Mouse (Mus musculus) kidney, embryonic 14.5 days (tissue): ENCODE results near the gene Mta1. TPM values are rescaled to one million over a fixed set of nuclear protein-coding genes. Genes with fewer than 3 reads are reported as not detected.

Experiments
- ATAC-seq: fragments of 200-750 bp; cut with Nextera tagmentation; 2 replicates; pipeline ENCODE4 v1.8.0; 2017; ENCODE audit warnings: moderate number of reproducible peaks, mild to moderate bottlenecking, moderate TSS enrichment, moderate library complexity; ENCODE audit not compliant: low FRiP score, low TSS enrichment
- H3K27ac ChIP-seq: fragments of 300-500 bp; sonication (generic); 2 replicates; pipeline ENCODE4 v1.5.1; 2014; ENCODE audit warnings: low read depth, mild to moderate bottlenecking, low read length, moderate library complexity, mixed read lengths
- H3K27me3 ChIP-seq: fragments of 300-500 bp; sonication (generic); 2 replicates; pipeline ENCODE4 v1.6.1; 2014; ENCODE audit warnings: mild to moderate bottlenecking, low read length; ENCODE audit not compliant: control insufficient read depth, insufficient read depth
- H3K36me3 ChIP-seq: fragments of 300-500 bp; sonication (generic); 2 replicates; pipeline ENCODE4 v1.6.1; 2014; ENCODE audit warnings: low read length, mixed read lengths; ENCODE audit not compliant: control insufficient read depth, insufficient read depth
- H3K4me1 ChIP-seq: fragments of 300-500 bp; sonication (generic); 2 replicates; pipeline ENCODE4 v1.6.1; 2014; ENCODE audit warnings: low read length, mixed read lengths; ENCODE audit not compliant: control insufficient read depth, insufficient read depth
- H3K4me2 ChIP-seq: fragments of 300-500 bp; sonication (generic); replicated peaks from 2 replicates; pipeline ENCODE4 v1.6.1; 2014; ENCODE audit warnings: low read depth, mild to moderate bottlenecking, low read length
- H3K4me3 ChIP-seq: fragments of 300-500 bp; sonication (generic); 2 replicates; pipeline ENCODE4 v1.5.1; 2014; ENCODE audit warnings: mild to moderate bottlenecking, low read length
- H3K9ac ChIP-seq: fragments of 300-500 bp; sonication (generic); 2 replicates; pipeline ENCODE4 v1.6.1; 2014; ENCODE audit warnings: low read depth, mild to moderate bottlenecking, low read length, moderate library complexity
- H3K9me3 ChIP-seq: fragments of 300-500 bp; sonication (generic); 2 replicates; pipeline ENCODE4 v1.6.1; 2016; ENCODE audit warnings: low read length; ENCODE audit not compliant: control insufficient read depth
- WGBS: fragments of 180-500 bp; shearing (Covaris S2); extraction: QIAGEN DNeasy Blood & Tissue Kit; methylation state at CpG from one replicate; pipeline ENCODE4 v1.1.7; 2014; 5-methylcytosine and 5-hydroxymethylcytosine counted together
- polyA plus RNA-seq: library from polyadenylated mRNA; unstranded; fragments of >200 nt; fragmentation: Nextera tagmentation; extraction: Ambion mirVana; gene quantifications from 2 replicates; pipeline ENCODE4 v1.2.1, GENCODE M21; 2014

Mta1 gene
- polyA plus RNA-seq, 1 experiment from 2014 or later: 26.2 TPM

- no peaks in the 10 kb centered on the region for H3K9me3 ChIP-seq
- peaks cover 7% of the 10 kb centered on the region; the same call in 1 of the 2 replicates for H3K4me1 ChIP-seq
- H3K27ac ChIP-seq: no peak overlapping the region
- no peaks in the 10 kb centered on the region; the same call in 1 of the 2 replicates for H3K36me3 ChIP-seq
- no peak for ATAC-seq
- H3K4me3 ChIP-seq: no peak overlapping the region
- no peak overlapping the region for H3K4me2 ChIP-seq
- no peak overlapping the region for H3K9ac ChIP-seq
- WGBS: 41% methylated on average over 16 of the region's 16 CpGs
- no peaks in the 10 kb centered on the region for H3K27me3 ChIP-seq
These were observed 50.4 kb downstream of the Mta1 start for GRCm38 (mm10) chr12:113148381-113149035.

GRCm38 (mm10) chr12:113149341-113149740 lies 51.3 kb downstream of the Mta1 start:
- Histone ChIP-seq H3K36me3 (no peaks in the 10 kb centered on the region), H3K9ac (no peak overlapping the region), H3K27ac (no peak overlapping the region), H3K4me1 (peaks cover 7% of the 10 kb centered on the region; the same call in 1 of the 2 replicates), H3K27me3 (no peaks in the 10 kb centered on the region), H3K9me3 (no peaks in the 10 kb centered on the region), H3K4me3 (no peak overlapping the region), H3K4me2 (no peak overlapping the region)
- WGBS: 74% methylated on average over 4 of the region's 4 CpGs
- no peak for ATAC-seq

- 71% methylated on average over 3 of the region's 3 CpGs for WGBS
- no peak for ATAC-seq
- no peaks in the 10 kb centered on the region for H3K27me3 ChIP-seq
These were observed 51.8 kb downstream of the Mta1 start for GRCm38 (mm10) chr12:113149896-113150295.

GRCm38 (mm10) chr12:113150591-113150990 lies 52.5 kb downstream of the Mta1 start:
- Histone ChIP-seq H3K4me2 (no peak overlapping the region), H3K27ac (no peak overlapping the region), H3K9me3 (no peaks in the 10 kb centered on the region), H3K27me3 (no peaks in the 10 kb centered on the region), H3K9ac (no peak overlapping the region), H3K4me3 (no peak overlapping the region), H3K4me1 (peaks cover 17% of the 10 kb centered on the region; the same call in 1 of the 2 replicates), H3K36me3 (no peaks in the 10 kb centered on the region)
- no peak for ATAC-seq
- WGBS: 80% methylated on average over 4 of the region's 4 CpGs

More at GRCm38 (mm10) chr12:113149896-113150295, 51.8 kb downstream of the Mta1 start:
- Histone ChIP-seq H3K4me1 (peaks cover 11% of the 10 kb centered on the region; the same call in 1 of the 2 replicates), H3K9me3 (no peaks in the 10 kb centered on the region), H3K9ac (no peak overlapping the region), H3K36me3 (no peaks in the 10 kb centered on the region), H3K4me3 (no peak overlapping the region), H3K4me2 (no peak overlapping the region), H3K27ac (no peak overlapping the region)

- ATAC-seq: no peak
- no peak overlapping the region for H3K9ac ChIP-seq
- no peak overlapping the region for H3K4me2 ChIP-seq
- H3K27ac ChIP-seq: no peak overlapping the region
- H3K9me3 ChIP-seq: no peaks in the 10 kb centered on the region
- H3K36me3 ChIP-seq: no peaks in the 10 kb centered on the region
- H3K4me3 ChIP-seq: no peak overlapping the region
- peaks cover 17% of the 10 kb centered on the region; the same call in 1 of the 2 replicates for H3K4me1 ChIP-seq
- WGBS: 67% methylated on average over 8 of the region's 8 CpGs
- no peaks in the 10 kb centered on the region for H3K27me3 ChIP-seq
These were observed 53.0 kb downstream of the Mta1 start for GRCm38 (mm10) chr12:113151046-113151445.

GRCm38 (mm10) chr12:113151661-113152271 lies 53.7 kb downstream of the Mta1 start:
- no peak overlapping the region for H3K27ac ChIP-seq
- no peaks in the 10 kb centered on the region for H3K36me3 ChIP-seq
- no peak for ATAC-seq
- no peaks in the 10 kb centered on the region for H3K9me3 ChIP-seq
- WGBS: under 1% methylated on average over 36 of the region's 36 CpGs
- H3K27me3 ChIP-seq: no peaks in the 10 kb centered on the region
- peaks cover 17% of the 10 kb centered on the region; the same call in 1 of the 2 replicates for H3K4me1 ChIP-seq
- H3K9ac ChIP-seq: peak overlapping the region; percentile 5
- H3K4me3 ChIP-seq: peak overlapping the region; percentile 41
- peak overlapping the region; percentile 60 for H3K4me2 ChIP-seq

- Histone ChIP-seq H3K4me2 (peak overlapping the region; percentile 60), H3K9me3 (no peaks in the 10 kb centered on the region), H3K4me3 (peak overlapping the region; percentile 41), H3K9ac (peak overlapping the region; percentile 5), H3K27me3 (no peaks in the 10 kb centered on the region), H3K36me3 (no peaks in the 10 kb centered on the region), H3K27ac (no peak overlapping the region), H3K4me1 (peaks cover 21% of the 10 kb centered on the region; the same call in 1 of the 2 replicates)
- 27% methylated on average over 19 of the region's 19 CpGs for WGBS
- no peak for ATAC-seq
These were observed 54.2 kb downstream of the Mta1 start for GRCm38 (mm10) chr12:113152272-113152661.

- no peak overlapping the region for H3K4me2 ChIP-seq
- H3K27ac ChIP-seq: no peak overlapping the region
- H3K9ac ChIP-seq: no peak overlapping the region
- no peak for ATAC-seq
- 80% methylated on average over 6 of the region's 6 CpGs for WGBS
- H3K36me3 ChIP-seq: no peaks in the 10 kb centered on the region
- H3K4me3 ChIP-seq: no peak overlapping the region
- H3K9me3 ChIP-seq: no peaks in the 10 kb centered on the region
- H3K4me1 ChIP-seq: peaks cover 25% of the 10 kb centered on the region; the same call in 1 of the 2 replicates
- no peaks in the 10 kb centered on the region for H3K27me3 ChIP-seq
These were observed 55.0 kb downstream of the Mta1 start for GRCm38 (mm10) chr12:113152991-113153525.

GRCm38 (mm10) chr12:113153971-113154370 lies 55.9 kb downstream of the Mta1 start:
- WGBS: 90% methylated on average over 7 of the region's 7 CpGs
- H3K4me3 ChIP-seq: no peak overlapping the region
- peaks cover 25% of the 10 kb centered on the region; the same call in 1 of the 2 replicates for H3K4me1 ChIP-seq
- ATAC-seq: no peak
- no peaks in the 10 kb centered on the region for H3K27me3 ChIP-seq
- H3K9me3 ChIP-seq: no peaks in the 10 kb centered on the region
- no peak overlapping the region for H3K4me2 ChIP-seq
- no peak overlapping the region for H3K9ac ChIP-seq
- no peak overlapping the region for H3K27ac ChIP-seq
- H3K36me3 ChIP-seq: no peaks in the 10 kb centered on the region; the same call in 1 of the 2 replicates
